Comparison of ENCODE assay signal across 18 mouse cellular contexts in genomic region chr6:22012501-22012900, GRCm38 (mm10).
"Had no signal": no experiment of that assay in that cellular context is flagged by ENCODE, and none has a peak within 500 bp of the region (broad histone marks: within the 10 kb centered on the region; RNA-seq: fewer than 3 reads in every experiment).

No protein-coding gene starts in this region.

- H3K36me3 ChIP-seq: midbrain, embryonic 10.5 days; midbrain, embryonic 13.5 days; midbrain, embryonic 15.5 days; neural tube, embryonic 13.5 days; neural tube, embryonic 15.5 days had no signal

- H3K27me3 ChIP-seq: midbrain, embryonic 13.5 days; midbrain, embryonic 15.5 days; neural tube, embryonic 13.5 days; neural tube, embryonic 15.5 days had no signal

- ATAC-seq: midbrain, embryonic 13.5 days; midbrain, embryonic 15.5 days had no signal

- H3K4me3 ChIP-seq: midbrain, embryonic 10.5 days; midbrain, embryonic 13.5 days; midbrain, embryonic 15.5 days; myocyte; neural tube, embryonic 13.5 days; neural tube, embryonic 15.5 days had no signal

- H3K9ac ChIP-seq: lung, embryonic 14.5 days; midbrain, embryonic 13.5 days; midbrain, embryonic 15.5 days; neural tube, embryonic 13.5 days; neural tube, embryonic 15.5 days had no signal

- H3K4me2 ChIP-seq: lung, embryonic 14.5 days; midbrain, embryonic 13.5 days; midbrain, embryonic 15.5 days; neural tube, embryonic 13.5 days; neural tube, embryonic 15.5 days had no signal

- H3K9me3 ChIP-seq: midbrain, embryonic 10.5 days; midbrain, embryonic 13.5 days; midbrain, embryonic 15.5 days; neural tube, embryonic 13.5 days; neural tube, embryonic 15.5 days had no signal

- H3K4me1 ChIP-seq: midbrain, embryonic 10.5 days; midbrain, embryonic 13.5 days; midbrain, embryonic 15.5 days; neural tube, embryonic 15.5 days had no signal

- DNase-seq: lung, adult 18-20 months; lung, embryonic 14.5 days; lung, postnatal 10 days; lung, postnatal 4 days; retina, postnatal 1 day; right cerebral cortex, adult 18-20 months; right cerebral cortex, postnatal 25 days; right cerebral cortex, postnatal 4 days; spleen, adult 18-20 months; thymus, adult 18-20 months; thymus, postnatal 14 days; thymus, postnatal 36 days had no signal

- H3K27ac ChIP-seq: midbrain, embryonic 10.5 days; midbrain, embryonic 13.5 days; midbrain, embryonic 15.5 days; neural tube, embryonic 13.5 days; neural tube, embryonic 15.5 days had no signal
